Mouse (Mus musculus): ENCODE measurements around the gene Zfyve9. TPM values are rescaled to one million over a fixed set of nuclear protein-coding genes. Genes with fewer than 3 reads are reported as not detected.
"Not testable (repeated sequence)": the region's sequence is repeated elsewhere in the genome, so short reads cannot be mapped to it uniquely, and the experiment has no call there.

Gene Zfyve9
- total and polyA plus RNA-seq, 2 experiments from 2014 or later = 9.2 to 28.5 TPM

DNA sequence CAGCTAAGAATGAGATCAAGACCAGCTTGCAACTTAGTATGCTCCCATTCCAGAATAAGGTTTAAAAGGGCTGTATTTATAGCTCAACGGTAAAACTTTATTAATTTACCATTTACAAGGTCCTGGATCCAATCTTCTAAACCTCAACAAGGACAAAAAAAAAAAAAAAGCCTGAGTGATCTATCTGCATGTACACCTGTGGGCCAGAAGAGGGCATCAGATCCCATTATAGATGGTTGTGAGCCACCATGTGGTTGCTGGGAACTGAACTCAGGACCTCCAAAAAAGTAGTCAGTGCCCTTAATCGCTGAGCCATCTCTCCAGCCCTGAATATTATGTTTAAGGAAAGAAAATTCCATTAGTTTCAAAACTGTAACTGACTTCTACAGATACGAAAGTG lies 90.1 kb downstream of the Zfyve9 start:
- no peak overlapping the region for H3K4me3 ChIP-seq (ENCODE audit: low read length)
- no peaks in the 10 kb centered on the region; the same call in 1 of the 2 replicates for H3K36me3 ChIP-seq (ENCODE audit: insufficient read depth, low read length)
- over 99% methylated on average over 3 of the region's 3 CpGs for WGBS
- H3K9me3 ChIP-seq (ENCODE audit: low read length) = no peaks in the 10 kb centered on the region
- TF ChIP-seq CTCF (IDR thresholded peaks at IDR 0.05; ENCODE audit: low read depth) = 0 out of 2 replicates have a peak, but pooled peaks have one; percentile 9
- ATAC-seq = no peak
- H3K9ac ChIP-seq (replicated peaks; ENCODE audit: low read length) = no peak overlapping the region
- no peak overlapping the region for H3K27ac ChIP-seq
- H3K27me3 ChIP-seq (ENCODE audit: insufficient read depth, low read length) = no peaks in the 10 kb centered on the region
- no peaks in the 10 kb centered on the region for H3K4me1 ChIP-seq (ENCODE audit: insufficient read depth, low read length)
- H3K4me2 ChIP-seq (ENCODE audit: low read depth, low read length) = no peak overlapping the region
- DNase-seq (ENCODE audit: low spot score) = no peak

DNA sequence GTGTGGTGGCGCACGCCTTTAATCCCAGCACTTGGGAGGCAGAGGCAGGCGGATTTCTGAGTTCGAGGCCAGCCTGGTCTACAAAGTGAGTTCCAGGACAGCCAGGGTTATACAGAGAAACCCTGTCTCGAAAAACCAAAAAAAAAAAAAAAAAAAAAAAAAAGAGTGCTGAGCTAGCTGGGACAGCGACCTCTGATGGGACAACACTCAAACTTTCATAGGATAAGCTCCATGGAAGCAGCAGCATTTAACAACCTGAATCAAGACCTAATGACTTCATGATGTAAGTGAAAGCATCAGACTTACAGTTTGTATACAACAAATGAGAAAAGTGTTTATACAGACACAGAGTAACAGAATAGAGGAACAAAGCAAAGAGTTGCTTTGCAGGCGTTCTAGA lies 93.5 kb downstream of the Zfyve9 start:
- H3K4me3 ChIP-seq (ENCODE audit: low read length); H3K9me3 ChIP-seq (ENCODE audit: low read length); H3K27me3 ChIP-seq (ENCODE audit: insufficient read depth, low read length); H3K4me2 ChIP-seq (ENCODE audit: low read depth, low read length); H3K4me1 ChIP-seq (ENCODE audit: insufficient read depth, low read length); ATAC-seq; H3K27ac ChIP-seq; H3K36me3 ChIP-seq (ENCODE audit: insufficient read depth, low read length); DNase-seq (ENCODE audit: low spot score); H3K9ac ChIP-seq (replicated peaks; ENCODE audit: low read length): not testable (repeated sequence)
- WGBS = 93% methylated on average over 6 of the region's 7 CpGs

DNA sequence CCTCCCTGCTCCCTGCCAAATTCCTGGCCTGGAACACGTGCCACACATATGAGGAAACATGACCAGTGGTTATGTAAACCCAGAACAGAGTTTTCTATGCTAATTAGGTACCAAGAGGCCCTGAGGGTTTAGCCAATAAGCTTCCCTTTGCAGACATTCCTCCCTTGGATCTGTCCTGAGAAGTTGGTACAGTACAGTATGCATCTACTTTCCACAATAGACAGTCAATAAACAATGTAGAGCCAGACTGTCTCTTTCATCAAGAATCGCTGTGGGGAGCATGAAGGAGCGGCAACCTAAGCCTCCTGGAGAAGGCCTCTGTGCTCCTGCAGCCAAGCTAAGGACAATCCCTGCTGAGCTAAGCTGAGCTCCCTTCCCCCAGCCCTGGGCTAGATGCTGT lies 94.4 kb downstream of the Zfyve9 start:
- no peak overlapping the region for H3K9ac ChIP-seq (replicated peaks; ENCODE audit: low read length)
- DNase-seq (ENCODE audit: low spot score) (no peak), ATAC-seq (no peak)
- H3K4me2 ChIP-seq (ENCODE audit: low read depth, low read length) = no peak overlapping the region
- no peaks in the 10 kb centered on the region; the same call in 1 of the 2 replicates for H3K36me3 ChIP-seq (ENCODE audit: insufficient read depth, low read length)
- WGBS = 49% methylated on average over 3 of the region's 3 CpGs
- H3K4me3 ChIP-seq (ENCODE audit: low read length) = no peak overlapping the region
- H3K27ac ChIP-seq = no peak overlapping the region
- no peaks in the 10 kb centered on the region for H3K9me3 ChIP-seq (ENCODE audit: low read length)
- no peaks in the 10 kb centered on the region for H3K4me1 ChIP-seq (ENCODE audit: insufficient read depth, low read length)
- H3K27me3 ChIP-seq (ENCODE audit: insufficient read depth, low read length) = no peaks in the 10 kb centered on the region
- no peak for TF ChIP-seq CTCF (IDR thresholded peaks at IDR 0.05; ENCODE audit: low read depth)

DNA sequence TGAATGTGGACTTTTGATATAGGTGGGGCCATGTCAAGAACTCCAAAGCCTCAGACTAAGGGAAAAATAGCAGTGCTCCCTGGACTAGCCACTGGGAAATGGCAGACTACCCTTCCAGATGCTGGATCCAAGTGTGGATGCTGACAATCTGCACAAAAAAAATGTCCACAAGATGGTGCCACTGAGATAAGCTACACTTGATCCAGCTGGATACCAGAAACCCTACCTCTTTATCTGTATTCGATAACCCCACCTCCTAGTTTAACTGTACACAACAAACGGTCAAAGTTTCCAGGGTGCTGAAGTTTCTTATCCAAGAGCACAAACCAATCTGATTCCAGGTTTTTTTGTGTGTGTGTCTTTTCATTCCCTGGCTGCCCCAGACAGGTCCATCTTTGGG lies 116.2 kb downstream of the Zfyve9 start:
- Histone ChIP-seq H3K9me3 (ENCODE audit: low read length) (no peaks in the 10 kb centered on the region), H3K9ac (replicated peaks; ENCODE audit: low read length) (no peak overlapping the region), H3K27ac (no peak overlapping the region), H3K4me3 (ENCODE audit: low read length) (no peak overlapping the region), H3K4me2 (ENCODE audit: low read depth, low read length) (no peak overlapping the region), H3K4me1 (ENCODE audit: insufficient read depth, low read length) (no peaks in the 10 kb centered on the region), H3K36me3 (ENCODE audit: insufficient read depth, low read length) (peaks cover 3% of the 10 kb centered on the region; the same call in 1 of the 2 replicates), H3K27me3 (ENCODE audit: insufficient read depth, low read length) (no peaks in the 10 kb centered on the region)
- TF ChIP-seq CTCF (IDR thresholded peaks at IDR 0.05; ENCODE audit: low read depth) = peak; percentile 64
- DNase-seq (ENCODE audit: low spot score) = peak; percentile 56
- WGBS = 74% methylated on average over 2 of the region's 2 CpGs
- no peak for ATAC-seq

GRCm38 (mm10) chr4:108638752-108639151 lies 141.8 kb downstream of the Zfyve9 start:
- no peak for TF ChIP-seq CTCF (IDR thresholded peaks at IDR 0.05; ENCODE audit: low read depth)
- H3K36me3 ChIP-seq (ENCODE audit: insufficient read depth, low read length) = peaks cover 43% of the 10 kb centered on the region
- H3K9me3 ChIP-seq (ENCODE audit: low read length) = no peaks in the 10 kb centered on the region
- H3K9ac ChIP-seq (replicated peaks; ENCODE audit: low read length) = no peak overlapping the region
- no peak for DNase-seq (ENCODE audit: low spot score)
- H3K27ac ChIP-seq = no peak overlapping the region
- no peaks in the 10 kb centered on the region for H3K4me1 ChIP-seq (ENCODE audit: insufficient read depth, low read length)
- ATAC-seq = no peak
- no peaks in the 10 kb centered on the region for H3K27me3 ChIP-seq (ENCODE audit: insufficient read depth, low read length)
- no peak overlapping the region for H3K4me2 ChIP-seq (ENCODE audit: low read depth, low read length)
- H3K4me3 ChIP-seq (ENCODE audit: low read length) = no peak overlapping the region
- WGBS = 77% methylated on average over 5 of the region's 5 CpGs

DNA sequence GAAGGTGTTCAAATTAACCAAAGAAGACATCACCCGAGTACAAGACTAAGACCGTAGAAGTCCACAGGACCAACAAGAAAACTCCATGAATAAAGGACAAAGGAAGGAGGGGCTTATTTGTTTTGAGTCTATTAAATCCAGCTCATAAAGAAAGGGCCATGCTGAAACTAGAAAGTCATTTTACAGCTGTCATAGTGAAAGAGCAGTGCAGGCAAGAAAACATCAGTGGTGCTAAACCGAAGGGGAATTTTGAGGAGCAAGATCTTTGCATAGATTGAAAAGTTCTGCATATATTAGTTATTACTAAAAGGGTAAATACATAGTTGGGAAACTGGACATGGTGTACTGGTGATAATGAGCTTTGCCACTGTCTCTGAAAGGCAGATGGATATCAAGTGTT lies 142.9 kb downstream of the Zfyve9 start:
- peaks cover 44% of the 10 kb centered on the region for H3K36me3 ChIP-seq (ENCODE audit: insufficient read depth, low read length)
- ATAC-seq (no peak), DNase-seq (ENCODE audit: low spot score) (no peak)

GRCm38 (mm10) chr4:108635101-108635500 lies 145.5 kb downstream of the Zfyve9 start:
- H3K9me3 ChIP-seq (ENCODE audit: low read length) = no peaks in the 10 kb centered on the region
- 0 out of 2 replicates have a peak, but pooled peaks have one; percentile 12 for ATAC-seq
- no peak overlapping the region for H3K4me3 ChIP-seq (ENCODE audit: low read length)
- no peaks in the 10 kb centered on the region for H3K4me1 ChIP-seq (ENCODE audit: insufficient read depth, low read length)
- no peak overlapping the region for H3K4me2 ChIP-seq (ENCODE audit: low read depth, low read length)
- no peaks in the 10 kb centered on the region for H3K27me3 ChIP-seq (ENCODE audit: insufficient read depth, low read length)
- H3K27ac ChIP-seq = peak overlapping the region; percentile 36; the same call in 1 of the 2 replicates
- peaks cover 36% of the 10 kb centered on the region for H3K36me3 ChIP-seq (ENCODE audit: insufficient read depth, low read length)
- H3K9ac ChIP-seq (replicated peaks; ENCODE audit: low read length) = no peak overlapping the region
- TF ChIP-seq CTCF (IDR thresholded peaks at IDR 0.05; ENCODE audit: low read depth) = no peak
- no peak for DNase-seq (ENCODE audit: low spot score)

More for the DNA sequence above, 142.9 kb downstream of the Zfyve9 start:
- Histone ChIP-seq H3K27me3 (ENCODE audit: insufficient read depth, low read length) (no peaks in the 10 kb centered on the region), H3K9me3 (ENCODE audit: low read length) (no peaks in the 10 kb centered on the region), H3K9ac (replicated peaks; ENCODE audit: low read length) (no peak overlapping the region), H3K27ac (no peak overlapping the region), H3K4me2 (ENCODE audit: low read depth, low read length) (no peak overlapping the region), H3K4me3 (ENCODE audit: low read length) (no peak overlapping the region), H3K4me1 (ENCODE audit: insufficient read depth, low read length) (no peaks in the 10 kb centered on the region)
- no peak for TF ChIP-seq CTCF (IDR thresholded peaks at IDR 0.05; ENCODE audit: low read depth)
- 84% methylated on average over 3 of the region's 3 CpGs for WGBS
